Mouse (Mus musculus): Measurements from ENCODE around the gene Gm10378.
"Not testable (repeated sequence)": the region's sequence is repeated elsewhere in the genome, so short reads cannot be mapped to it uniquely, and the experiment has no call there.

DNA sequence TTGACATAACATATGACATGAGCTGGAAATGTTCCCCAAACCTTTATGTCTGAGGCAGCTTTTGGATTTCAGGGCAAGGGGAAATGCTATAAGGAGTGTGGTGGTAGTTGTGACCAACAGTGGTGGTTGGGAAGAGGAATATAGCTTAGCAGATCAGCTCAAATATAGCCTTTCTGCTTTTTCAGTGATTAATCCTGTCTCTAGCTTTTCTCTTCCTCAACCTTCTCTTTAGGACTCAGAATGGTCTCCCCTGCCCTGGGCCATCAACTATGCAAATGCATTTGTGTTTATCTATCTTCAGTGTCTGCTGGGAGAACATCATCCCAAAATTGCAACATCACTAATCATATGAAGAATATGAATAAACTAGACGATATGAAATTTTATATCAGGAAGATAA, at the start of gene Gm10378:
- not testable (repeated sequence) for TF ChIP-seq CTCF (conservative IDR thresholded peaks at IDR 0.05; ENCODE audit: low read length); POU5F1 (IDR thresholded peaks at IDR 0.05; ENCODE audit: borderline replicate concordance, low read length)
